Mouse (Mus musculus): ENCODE results near the gene Muc20. TPM values are rescaled to one million over a fixed set of nuclear protein-coding genes. Genes with fewer than 3 reads are reported as not detected.

The Muc20 gene
- polyA plus RNA-seq, 1 experiment from 2014 or later: not detected

DNA sequence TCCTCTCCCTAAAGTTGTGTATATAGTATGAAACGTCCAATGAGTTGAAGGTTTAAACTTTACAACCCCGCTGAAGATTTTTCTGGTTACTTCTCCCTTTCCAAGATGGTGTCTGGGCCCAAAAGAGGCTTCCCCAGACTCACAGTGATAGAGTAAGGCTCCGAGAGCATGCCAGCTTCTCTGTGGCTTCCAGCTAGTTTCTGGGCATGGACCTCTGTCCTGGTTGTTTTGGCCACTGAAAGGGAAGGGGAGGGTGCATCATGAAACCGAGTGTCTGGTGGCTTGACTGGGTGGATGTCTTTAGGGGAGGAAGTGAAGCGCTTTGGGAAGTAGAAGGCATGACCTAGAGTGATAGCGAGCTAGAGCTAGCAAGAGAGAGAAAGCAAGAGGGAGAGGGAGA, 32.3 kb downstream of the Muc20 start:
- Histone ChIP-seq H3K27ac (no peak overlapping the region), H3K36me3 (ENCODE audit: inconsistent target) (no peaks in the 10 kb centered on the region), H3K4me3 (ENCODE audit: inconsistent target) (no peak overlapping the region), H3K79me2 (ENCODE audit: inconsistent target) (no peaks in the 10 kb centered on the region)
- WGBS (ENCODE audit: missing documents): 65% methylated on average over 4 of the region's 6 CpGs

- H3K79me2 ChIP-seq (ENCODE audit: inconsistent target): no peaks in the 10 kb centered on the region
- 100% methylated on average over 2 of the region's 2 CpGs for WGBS (ENCODE audit: missing documents)
- H3K4me3 ChIP-seq (ENCODE audit: inconsistent target): no peak overlapping the region
- no peaks in the 10 kb centered on the region for H3K36me3 ChIP-seq (ENCODE audit: inconsistent target)
- no peak overlapping the region for H3K27ac ChIP-seq
Measured at GRCm38 (mm10) chr16:32764550-32764949, 32.7 kb downstream of the Muc20 start.

DNA sequence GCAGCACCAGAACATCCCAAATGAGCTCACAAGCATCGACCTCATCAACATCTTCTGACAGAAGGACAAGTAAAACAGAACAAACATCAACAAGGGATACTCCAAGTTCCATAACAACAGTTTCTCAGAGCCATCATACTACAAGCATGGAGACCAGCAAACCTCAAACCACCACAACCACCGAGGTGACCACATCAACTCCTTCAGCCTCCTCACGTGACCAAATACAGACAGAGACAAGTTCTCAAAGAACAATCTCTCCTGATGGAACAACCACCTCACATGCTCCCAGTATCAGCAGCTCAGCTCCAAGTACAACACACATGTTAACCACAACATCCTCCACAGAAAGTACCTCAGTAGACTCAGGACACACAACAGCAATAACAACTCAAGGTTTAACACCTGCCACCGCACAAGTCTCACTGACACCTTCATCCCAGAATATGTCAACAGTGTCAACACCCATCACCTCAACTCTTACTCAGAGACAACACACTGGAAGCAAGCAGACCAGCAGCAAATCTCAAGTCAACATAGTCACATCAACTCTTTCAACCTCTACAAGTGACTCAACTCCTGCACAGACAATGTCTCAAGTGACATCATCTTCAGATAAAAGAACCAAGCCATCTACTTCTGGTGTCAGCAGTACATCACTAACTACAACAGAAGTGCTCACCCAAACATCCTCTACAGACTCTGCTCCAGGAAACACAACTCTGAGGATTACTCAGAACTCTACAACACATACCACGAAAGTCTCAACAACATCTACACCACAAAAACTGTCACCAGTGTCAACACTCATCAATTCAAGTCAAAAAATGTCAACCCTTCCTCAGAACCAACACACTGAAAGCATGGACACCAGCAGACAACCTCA, 46.8 kb downstream of the Muc20 start:
- WGBS (ENCODE audit: missing documents): 56% methylated on average over 5 of the region's 5 CpGs
- Histone ChIP-seq H3K79me2 (ENCODE audit: inconsistent target) (no peaks in the 10 kb centered on the region), H3K27ac (no peak overlapping the region), H3K36me3 (ENCODE audit: inconsistent target) (no peaks in the 10 kb centered on the region), H3K4me3 (ENCODE audit: inconsistent target) (no peak overlapping the region)

DNA sequence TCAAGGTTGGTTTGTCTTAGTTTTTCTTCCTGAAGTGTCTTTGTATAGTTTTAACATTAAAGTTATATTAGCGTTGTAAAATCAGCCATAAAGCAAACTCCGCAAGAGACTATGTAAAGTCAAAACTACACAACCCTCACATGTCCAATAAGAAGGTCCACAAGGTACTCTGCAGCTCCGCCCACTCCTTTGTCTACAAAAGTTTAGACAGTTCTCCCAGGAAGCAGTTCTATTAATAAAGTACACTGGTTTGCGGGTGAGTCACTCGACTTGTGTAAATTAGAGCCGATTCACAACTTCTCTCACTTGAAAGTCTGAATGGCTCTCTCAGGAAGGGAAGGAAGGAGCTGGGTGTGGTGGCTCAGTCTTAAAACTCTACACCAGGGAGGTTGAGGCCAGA, 51.4 kb downstream of the Muc20 start:
- no peaks in the 10 kb centered on the region for H3K79me2 ChIP-seq (ENCODE audit: inconsistent target)
- WGBS (ENCODE audit: missing documents): 44% methylated on average over 6 of the region's 6 CpGs
- no peaks in the 10 kb centered on the region for H3K36me3 ChIP-seq (ENCODE audit: inconsistent target)
- no peak overlapping the region for H3K4me3 ChIP-seq (ENCODE audit: inconsistent target)
- no peak overlapping the region for H3K27ac ChIP-seq

DNA sequence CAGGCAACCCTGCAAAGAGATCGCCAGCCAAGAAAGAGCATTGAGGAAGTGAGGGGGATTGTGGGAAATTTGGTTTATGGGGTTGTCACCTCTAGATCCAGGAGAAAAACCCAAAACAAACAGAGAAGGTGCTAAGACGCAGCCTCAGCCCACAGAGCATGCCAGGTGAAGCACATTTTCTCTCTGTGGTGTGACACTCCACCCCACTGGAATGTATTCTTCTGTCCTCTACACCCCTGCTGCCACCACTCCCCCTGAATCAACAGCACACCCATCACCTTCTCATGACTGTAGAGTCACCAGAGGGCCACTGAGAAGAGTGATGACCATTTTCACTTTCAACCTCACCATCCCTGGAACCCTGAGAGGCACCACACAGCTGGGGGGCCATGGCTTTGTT, 54.5 kb downstream of the Muc20 start:
- Histone ChIP-seq H3K27ac (no peak overlapping the region), H3K79me2 (ENCODE audit: inconsistent target) (no peaks in the 10 kb centered on the region), H3K4me3 (ENCODE audit: inconsistent target) (no peak overlapping the region), H3K36me3 (ENCODE audit: inconsistent target) (no peaks in the 10 kb centered on the region)
- 68% methylated on average over 2 of the region's 2 CpGs for WGBS (ENCODE audit: missing documents)

DNA sequence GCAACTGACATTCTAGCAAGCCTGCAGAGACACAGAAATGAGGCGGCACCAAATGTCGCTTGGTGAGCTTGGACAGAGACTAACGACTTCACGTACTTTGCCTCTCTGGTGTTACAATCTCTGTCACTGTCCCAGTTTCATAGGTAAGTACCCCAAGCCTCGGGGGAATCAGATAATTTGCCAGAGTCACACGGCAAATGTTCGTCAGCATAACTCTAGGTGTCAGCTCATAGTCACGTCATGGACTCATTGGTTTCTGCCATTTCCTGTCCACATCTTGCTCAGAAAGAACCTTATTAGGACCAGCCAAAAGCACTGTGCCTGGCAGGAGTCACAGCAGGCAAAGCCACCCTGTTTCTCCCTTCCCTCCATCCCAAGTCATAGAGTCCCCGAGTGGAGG, 55.9 kb downstream of the Muc20 start:
- no peak overlapping the region for H3K27ac ChIP-seq
- H3K4me3 ChIP-seq (ENCODE audit: inconsistent target): no peak overlapping the region
- no peaks in the 10 kb centered on the region for H3K79me2 ChIP-seq (ENCODE audit: inconsistent target)
- no peaks in the 10 kb centered on the region for H3K36me3 ChIP-seq (ENCODE audit: inconsistent target)
- WGBS (ENCODE audit: missing documents): 93% methylated on average over 9 of the region's 9 CpGs

GRCm38 (mm10) chr16:32740003-32740663, 57.1 kb downstream of the Muc20 start:
- no peaks in the 10 kb centered on the region for H3K36me3 ChIP-seq (ENCODE audit: inconsistent target)
- H3K4me3 ChIP-seq (ENCODE audit: inconsistent target): no peak overlapping the region
- H3K27ac ChIP-seq: no peak overlapping the region
- WGBS (ENCODE audit: missing documents): 90% methylated on average over 8 of the region's 8 CpGs
- no peaks in the 10 kb centered on the region for H3K79me2 ChIP-seq (ENCODE audit: inconsistent target)

- Histone ChIP-seq H3K79me2 (ENCODE audit: inconsistent target) (no peaks in the 10 kb centered on the region), H3K4me3 (ENCODE audit: inconsistent target) (no peak overlapping the region), H3K36me3 (ENCODE audit: inconsistent target) (no peaks in the 10 kb centered on the region), H3K27ac (no peak overlapping the region)
- 56% methylated on average over 3 of the region's 3 CpGs for WGBS (ENCODE audit: missing documents)
Measured at GRCm38 (mm10) chr16:32736022-32736421, 61.2 kb downstream of the Muc20 start.

DNA sequence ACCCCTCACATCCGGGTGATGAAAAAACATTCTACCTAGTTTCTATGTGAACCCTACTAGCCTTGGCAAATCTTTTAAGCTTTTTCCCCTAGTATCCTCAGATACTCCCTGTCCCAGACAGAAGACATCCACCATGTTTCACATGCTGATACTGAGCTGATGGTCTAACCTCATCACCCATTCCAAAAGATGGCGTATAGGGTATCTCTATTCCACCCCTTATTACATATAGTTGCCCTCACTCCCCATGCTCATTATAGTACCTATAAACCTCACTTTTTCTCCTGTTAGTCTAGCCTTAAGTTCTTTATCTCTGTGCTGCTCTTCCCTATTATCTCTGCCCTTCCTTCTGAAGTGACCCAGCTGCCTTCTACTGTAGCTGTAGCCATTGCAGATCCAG, 61.6 kb downstream of the Muc20 start, which contains the start of gene Muc4:
TSS of gene Muc4 (plus strand) at position 301 of the 400 bp plus-strand sequence.
- Histone ChIP-seq H3K79me2 (ENCODE audit: inconsistent target) (no peaks in the 10 kb centered on the region), H3K27ac (no peak within 1 kb of the TSS), H3K4me3 (ENCODE audit: inconsistent target) (no peak within 1 kb of the TSS), H3K36me3 (ENCODE audit: inconsistent target) (no peaks in the 10 kb centered on the region)
- 86% methylated on average over 2 of the region's 2 CpGs for WGBS (ENCODE audit: missing documents)

DNA sequence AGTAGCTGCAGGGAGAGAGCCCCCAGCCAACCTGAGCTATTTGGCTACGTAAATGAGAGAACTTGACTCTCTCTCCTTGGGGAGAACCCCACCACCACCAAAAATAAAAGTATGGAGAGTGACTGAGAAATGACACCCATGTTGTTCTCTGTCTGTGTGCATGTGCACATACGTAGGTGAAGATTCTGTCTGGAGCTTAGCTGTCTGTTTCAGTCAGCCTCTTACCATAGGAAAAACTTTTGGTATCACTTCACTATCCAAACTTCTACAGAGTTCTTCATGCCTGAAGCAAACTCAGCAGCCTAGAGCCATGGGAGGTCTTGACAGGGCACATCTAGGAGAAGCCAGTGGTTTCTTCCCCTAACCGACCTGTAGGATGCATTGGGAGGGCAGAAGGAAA, 64.0 kb downstream of the Muc20 start:
- WGBS (ENCODE audit: missing documents): 90% methylated on average over 2 of the region's 3 CpGs
- Histone ChIP-seq H3K36me3 (ENCODE audit: inconsistent target) (no peaks in the 10 kb centered on the region), H3K27ac (no peak overlapping the region), H3K79me2 (ENCODE audit: inconsistent target) (no peaks in the 10 kb centered on the region), H3K4me3 (ENCODE audit: inconsistent target) (no peak overlapping the region)

DNA sequence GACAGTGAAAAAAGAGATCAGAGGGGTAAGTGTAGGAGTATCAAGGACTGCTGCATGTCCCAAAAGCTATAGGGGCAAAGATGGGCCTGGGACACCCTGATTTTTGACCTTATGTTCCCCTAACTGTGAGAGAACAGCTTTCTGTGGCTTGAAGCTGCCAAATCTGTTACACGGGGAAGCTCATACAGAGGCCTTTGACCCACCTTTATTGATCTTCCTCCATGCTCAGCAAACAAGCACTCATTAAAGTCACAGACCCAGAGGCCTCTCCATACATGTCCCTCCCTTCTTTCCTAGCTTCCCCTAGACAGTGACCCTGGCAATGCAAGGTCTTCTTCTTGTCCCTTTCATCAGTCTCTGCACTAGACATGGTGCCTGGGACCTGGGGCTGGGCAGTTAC, 68.5 kb downstream of the Muc20 start:
- 100% methylated on average over 1 of the region's 1 CpGs for WGBS (ENCODE audit: missing documents)
- no peaks in the 10 kb centered on the region for H3K36me3 ChIP-seq (ENCODE audit: inconsistent target)
- H3K4me3 ChIP-seq (ENCODE audit: inconsistent target): no peak overlapping the region
- no peak overlapping the region for H3K27ac ChIP-seq
- H3K79me2 ChIP-seq (ENCODE audit: inconsistent target): no peaks in the 10 kb centered on the region

GRCm38 (mm10) chr16:32728240-32728639, 69.0 kb downstream of the Muc20 start:
- H3K27ac ChIP-seq: no peak overlapping the region
- H3K79me2 ChIP-seq (ENCODE audit: inconsistent target): no peaks in the 10 kb centered on the region
- no peaks in the 10 kb centered on the region for H3K36me3 ChIP-seq (ENCODE audit: inconsistent target)
- no peak overlapping the region for H3K4me3 ChIP-seq (ENCODE audit: inconsistent target)

Other genes with a start within 250 kb of the Muc20 start
- gene Tfrc, start 188.5 kb downstream of the Muc20 start, polyA plus RNA-seq (2018): 327 to 500 TPM (median 495 TPM) in 3 replicates
- 0.66 to 3.8 TPM (median 1.1 TPM) in 3 replicates for gene Tnk2, start 153.6 kb downstream of the Muc20 start, polyA plus RNA-seq (2018)
- not detected in 3 replicates for gene Muc4, start 61.5 kb downstream of the Muc20 start, polyA plus RNA-seq (2018)
- gene Smbd1, start 13.0 kb upstream of the Muc20 start, polyA plus RNA-seq (2018): not detected in 3 replicates
- 25.9 to 31.3 TPM (median 28.1 TPM) in 3 replicates for gene Fyttd1, start 80.1 kb upstream of the Muc20 start, polyA plus RNA-seq (2018)
- 18.4 to 30.2 TPM (median 22.9 TPM) in 3 replicates for gene Rubcn, start 80.3 kb upstream of the Muc20 start, polyA plus RNA-seq (2018)
- 24.7 to 33.3 TPM (median 25.8 TPM) in 3 replicates for gene Lrch3, start 116.7 kb upstream of the Muc20 start, polyA plus RNA-seq (2018)

Measured in macrophage (primary cell).